Mouse (Mus musculus) limb, embryonic 12.5 days (tissue): Measurements from ENCODE around the gene Mgst3. TPM values are rescaled to one million over a fixed set of nuclear protein-coding genes. Genes with fewer than 3 reads are reported as not detected.

Experiments used
- ATAC-seq: fragments of 200-750 bp; cut with Nextera tagmentation; 2 replicates; pipeline ENCODE4 v1.8.0; 2017; ENCODE audit warnings: low read depth, moderate TSS enrichment; ENCODE audit not compliant: insufficient number of reproducible peaks, insufficient read depth, low FRiP score, low TSS enrichment
- H3K27ac ChIP-seq: fragments of 300-500 bp; sonication (generic); 2 replicates; pipeline ENCODE4 v1.5.1; 2016; ENCODE audit warnings: mild to moderate bottlenecking, moderate library complexity
- H3K27me3 ChIP-seq: fragments of 300-500 bp; sonication (generic); 2 replicates; pipeline ENCODE4 v1.6.1; 2016; ENCODE audit warnings: mild to moderate bottlenecking, moderate library complexity
- H3K36me3 ChIP-seq: fragments of 300-500 bp; sonication (generic); 2 replicates; pipeline ENCODE4 v1.6.1; 2016; ENCODE audit warnings: mild to moderate bottlenecking, moderate library complexity
- H3K4me1 ChIP-seq: fragments of 300-500 bp; sonication (generic); replicated peaks from 2 replicates; pipeline ENCODE4 v1.6.1; 2016
- H3K4me2 ChIP-seq: fragments of 300-500 bp; sonication (generic); 2 replicates; pipeline ENCODE4 v1.6.1; 2016; ENCODE audit warnings: mild to moderate bottlenecking, moderate library complexity
- H3K4me3 ChIP-seq: fragments of 300-500 bp; sonication (generic); replicated peaks from 2 replicates; pipeline ENCODE4 v1.5.1; 2016; ENCODE audit warnings: mild to moderate bottlenecking
- H3K9ac ChIP-seq: fragments of 300-500 bp; sonication (generic); replicated peaks from 2 replicates; pipeline ENCODE4 v1.6.1; 2016; ENCODE audit warnings: mild to moderate bottlenecking, moderate library complexity
- H3K9me3 ChIP-seq: fragments of 300-500 bp; sonication (generic); 2 replicates; pipeline ENCODE4 v1.6.1; 2016; ENCODE audit warnings: mild to moderate bottlenecking, moderate library complexity
- WGBS: fragments of 180-500 bp; shearing (Covaris S2); methylation state at CpG from one replicate; pipeline ENCODE4 v1.1.7; 2016; 5-methylcytosine and 5-hydroxymethylcytosine counted together
- polyA plus RNA-seq: library from polyadenylated mRNA; unstranded; fragments of >200 nt; fragmentation: Nextera tagmentation; extraction: Ambion mirVana; gene quantifications from 2 replicates; pipeline ENCODE4 v1.2.1, GENCODE M21; 2016

The Mgst3 gene
- polyA plus RNA-seq, 1 experiment from 2014 or later = 35.5 TPM

DNA sequence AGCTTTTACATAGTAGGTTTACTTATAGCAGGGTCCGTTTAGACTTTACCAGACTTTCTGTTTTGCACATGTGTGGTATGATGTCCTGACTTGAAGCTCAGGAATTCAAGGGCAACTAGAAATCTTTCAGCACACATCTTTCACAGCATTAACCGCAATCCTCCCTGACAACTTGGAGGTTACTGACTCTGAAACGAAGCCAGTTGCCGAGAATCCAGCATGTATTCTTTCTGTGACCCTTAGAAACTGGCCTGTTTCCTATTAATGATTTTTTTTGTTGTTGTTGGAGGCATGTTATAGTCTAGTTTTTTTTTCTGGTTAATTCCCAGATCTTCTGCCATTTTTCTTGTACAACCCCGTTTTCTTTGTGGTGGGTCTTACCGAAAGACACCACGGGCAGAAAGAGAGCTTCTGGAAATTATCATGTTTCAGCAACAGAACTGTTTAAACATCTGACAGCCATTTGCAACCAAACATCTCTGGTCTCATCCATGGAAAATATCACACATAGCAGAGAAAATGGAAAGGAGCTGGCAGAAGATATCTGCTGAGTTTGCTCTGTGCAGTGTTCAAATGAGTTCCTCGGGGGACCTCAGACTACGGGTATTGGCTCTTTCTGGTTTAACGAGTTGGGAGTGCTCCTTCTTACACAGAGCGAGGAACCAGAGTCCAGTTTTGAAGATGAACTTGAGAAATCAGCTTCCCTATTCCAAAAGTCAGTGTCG, 18.5 kb upstream of the Mgst3 start:
- Histone ChIP-seq H3K27me3 (peaks cover 28% of the 10 kb centered on the region), H3K4me1 (no peaks in the 10 kb centered on the region), H3K4me3 (no peak overlapping the region), H3K4me2 (no peak overlapping the region), H3K9me3 (no peaks in the 10 kb centered on the region), H3K27ac (no peak overlapping the region), H3K9ac (no peak overlapping the region), H3K36me3 (no peaks in the 10 kb centered on the region)
- 64% methylated on average over 12 of the region's 12 CpGs for WGBS
- no peak for ATAC-seq

DNA sequence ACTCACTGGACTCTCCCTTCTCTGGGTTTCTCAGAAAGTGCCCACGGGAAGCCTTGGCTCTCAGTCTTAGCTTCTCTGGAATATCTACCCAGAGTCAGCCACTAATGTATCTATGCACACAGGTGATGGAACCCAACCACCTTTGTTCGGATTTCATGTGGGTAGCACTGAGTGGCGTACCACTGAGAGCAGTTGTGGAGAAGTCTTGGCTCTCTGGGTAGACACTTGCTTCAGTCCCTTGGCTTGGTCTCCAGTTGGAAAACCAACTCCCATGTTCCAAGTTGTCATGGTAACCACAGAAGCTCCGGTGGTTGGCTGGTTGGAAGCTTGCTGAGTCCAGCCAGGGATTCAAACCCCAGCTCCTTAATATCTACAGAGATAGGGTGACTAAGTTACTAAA, 16.0 kb upstream of the Mgst3 start:
- no peaks in the 10 kb centered on the region for H3K9me3 ChIP-seq
- no peaks in the 10 kb centered on the region for H3K4me1 ChIP-seq
- no peak overlapping the region for H3K4me3 ChIP-seq
- no peak overlapping the region for H3K9ac ChIP-seq
- no peaks in the 10 kb centered on the region for H3K36me3 ChIP-seq
- no peak overlapping the region for H3K27ac ChIP-seq
- no peak overlapping the region for H3K4me2 ChIP-seq
- H3K27me3 ChIP-seq = peaks cover 42% of the 10 kb centered on the region
- ATAC-seq = no peak
- 76% methylated on average over 4 of the region's 4 CpGs for WGBS

DNA sequence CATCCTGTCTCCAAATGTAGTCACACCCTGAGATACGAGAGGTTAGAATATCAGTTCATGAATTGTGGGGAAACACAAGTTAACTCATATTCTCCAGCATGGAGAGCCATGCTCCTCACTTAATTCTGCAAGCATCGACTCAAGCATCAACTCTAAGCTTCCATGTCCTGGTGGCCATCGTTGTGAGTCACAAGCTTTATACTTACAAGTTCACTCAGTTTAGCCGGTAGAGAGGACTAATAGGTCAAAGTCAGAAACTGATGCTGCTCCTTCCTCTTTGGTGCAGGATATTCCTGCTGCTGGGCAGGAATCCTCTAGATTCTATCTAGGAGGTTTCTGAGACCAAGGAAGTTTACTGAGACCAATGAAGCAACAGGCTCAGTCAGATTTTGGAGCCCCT, 11.6 kb upstream of the Mgst3 start:
- Histone ChIP-seq H3K4me3 (no peak overlapping the region), H3K36me3 (no peaks in the 10 kb centered on the region), H3K27ac (no peak overlapping the region), H3K9ac (no peak overlapping the region), H3K9me3 (no peaks in the 10 kb centered on the region), H3K4me1 (no peaks in the 10 kb centered on the region), H3K27me3 (peaks cover 25% of the 10 kb centered on the region), H3K4me2 (no peak overlapping the region)
- ATAC-seq = no peak
- 86% methylated on average over 4 of the region's 4 CpGs for WGBS

DNA sequence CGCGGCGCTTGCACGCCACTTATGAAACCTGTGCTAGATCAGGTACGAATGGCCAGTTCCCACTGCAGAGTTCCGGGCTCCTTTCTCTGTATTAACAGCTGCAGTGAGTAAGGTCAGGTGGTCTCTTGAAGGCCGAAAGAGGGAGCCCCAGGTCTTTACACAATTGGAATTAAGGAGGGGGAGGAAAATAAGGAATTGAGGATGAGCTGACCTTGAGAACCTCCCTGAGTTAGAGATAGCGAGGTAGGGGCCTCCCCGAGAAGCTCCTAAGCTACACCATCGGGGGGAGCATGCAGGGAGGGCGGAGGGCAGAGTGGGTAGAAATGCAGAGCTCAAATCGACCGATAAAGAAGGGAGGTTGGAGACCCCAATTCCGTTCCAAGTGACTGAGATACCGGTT, 360 bp downstream of the Mgst3 start:
- peak; percentile 39; the same call in 1 of the 2 replicates for ATAC-seq

DNA sequence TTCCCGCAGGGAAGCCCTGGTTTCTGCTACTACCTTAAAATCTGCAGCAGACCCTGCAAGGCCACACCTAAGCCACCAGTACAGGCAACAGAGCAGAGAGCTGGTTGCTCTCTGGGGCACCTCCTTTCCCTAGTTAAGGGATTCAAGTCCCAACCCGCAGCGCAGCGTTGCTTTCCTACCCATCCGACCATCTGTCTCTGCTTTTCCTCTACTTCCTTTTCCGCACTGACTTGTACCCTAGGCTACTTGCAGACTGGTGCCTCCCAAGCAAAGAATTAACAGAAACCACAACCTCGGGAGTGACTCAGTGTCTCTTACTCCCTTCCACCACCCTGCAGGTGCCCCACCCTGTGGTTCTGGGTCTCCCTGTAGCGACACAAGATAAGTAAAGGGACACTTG, 954 bp downstream of the Mgst3 start:
- peak overlapping the region; percentile 90 for H3K4me2 ChIP-seq
- no peak for ATAC-seq
- peak overlapping the region; percentile 64 for H3K4me3 ChIP-seq
- H3K27me3 ChIP-seq = peaks cover 27% of the 10 kb centered on the region
- H3K36me3 ChIP-seq = no peaks in the 10 kb centered on the region
- H3K4me1 ChIP-seq = peaks cover 7% of the 10 kb centered on the region; the same call in 1 of the 2 replicates
- no peak overlapping the region for H3K9ac ChIP-seq
- no peak overlapping the region for H3K27ac ChIP-seq
- WGBS = 14% methylated on average over 8 of the region's 8 CpGs
- no peaks in the 10 kb centered on the region for H3K9me3 ChIP-seq

More for the DNA sequence above, 360 bp downstream of the Mgst3 start:
- 1% methylated on average over 15 of the region's 15 CpGs for WGBS
- H3K27ac ChIP-seq = peak overlapping the region; percentile 93; the same call in 1 of the 2 replicates
- peak overlapping the region; percentile 40; the same call in 1 of the 2 replicates for H3K9ac ChIP-seq
- peaks cover 7% of the 10 kb centered on the region; the same call in 1 of the 2 replicates for H3K4me1 ChIP-seq
- H3K4me3 ChIP-seq = peak overlapping the region; percentile 64
- H3K9me3 ChIP-seq = no peaks in the 10 kb centered on the region
- H3K36me3 ChIP-seq = no peaks in the 10 kb centered on the region
- H3K4me2 ChIP-seq = peak overlapping the region; percentile 90
- peaks cover 24% of the 10 kb centered on the region for H3K27me3 ChIP-seq

DNA sequence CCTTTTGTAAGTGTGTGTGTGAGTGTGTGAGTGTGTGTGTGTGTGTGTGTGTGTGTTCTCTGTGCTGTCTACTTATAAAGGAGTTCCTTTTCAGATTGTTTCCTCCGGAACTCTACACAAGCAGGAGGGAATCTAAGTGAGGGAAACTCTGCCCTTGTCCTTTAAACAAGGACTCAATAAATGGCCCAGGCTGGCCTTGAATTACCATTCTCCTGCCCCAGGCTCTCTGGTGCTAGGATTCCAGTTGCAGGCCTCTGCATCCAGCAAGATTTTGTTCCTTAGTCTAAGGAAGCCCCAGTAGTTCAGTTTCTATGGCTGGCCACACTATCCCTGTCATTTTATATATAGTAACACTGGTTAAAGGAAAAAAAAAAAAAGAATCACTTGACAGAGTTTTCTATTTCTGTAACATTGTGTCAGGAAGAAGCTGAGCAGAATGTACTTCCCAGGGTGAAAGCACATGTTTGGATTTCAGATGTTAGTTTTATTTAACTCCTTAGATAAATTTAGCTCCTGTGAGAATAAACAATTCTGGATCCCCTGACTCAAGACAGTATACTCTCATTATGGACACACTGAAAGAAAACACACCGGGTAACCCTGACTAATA, 1.5 kb downstream of the Mgst3 start:
- Histone ChIP-seq H3K4me3 (peak overlapping the region; percentile 64; the same call in 1 of the 2 replicates), H3K9me3 (no peaks in the 10 kb centered on the region), H3K9ac (no peak overlapping the region), H3K4me1 (peaks cover 7% of the 10 kb centered on the region; the same call in 1 of the 2 replicates), H3K4me2 (peak overlapping the region; percentile 90), H3K27ac (no peak overlapping the region), H3K36me3 (no peaks in the 10 kb centered on the region), H3K27me3 (peaks cover 27% of the 10 kb centered on the region)
- WGBS = 50% methylated on average over 2 of the region's 2 CpGs
- no peak for ATAC-seq

DNA sequence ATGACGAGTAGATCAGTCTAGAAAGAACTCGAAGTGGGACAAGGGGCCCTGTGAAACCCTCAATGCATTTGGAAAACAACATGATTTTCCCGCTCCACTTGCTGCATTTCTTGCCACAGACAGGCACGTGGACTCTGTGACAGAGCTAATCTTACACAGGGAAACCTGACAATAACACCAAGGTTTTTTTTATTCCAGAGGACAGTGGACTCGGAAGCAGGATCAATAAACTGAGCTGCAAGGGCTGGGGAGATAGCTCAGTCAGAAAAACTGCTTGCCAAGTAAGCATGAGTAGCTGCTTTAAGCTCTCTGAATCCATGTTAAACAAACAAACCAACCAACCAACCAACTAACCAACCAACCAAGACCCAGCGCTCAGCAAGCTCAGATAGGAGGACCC, 2.4 kb downstream of the Mgst3 start:
- H3K27ac ChIP-seq = no peak overlapping the region
- H3K36me3 ChIP-seq = no peaks in the 10 kb centered on the region
- no peak overlapping the region for H3K9ac ChIP-seq
- no peak for ATAC-seq
- no peak overlapping the region for H3K4me3 ChIP-seq
- WGBS = 74% methylated on average over 6 of the region's 6 CpGs
- H3K27me3 ChIP-seq = peaks cover 21% of the 10 kb centered on the region
- H3K4me1 ChIP-seq = peaks cover 7% of the 10 kb centered on the region; the same call in 1 of the 2 replicates
- no peak overlapping the region for H3K4me2 ChIP-seq
- no peaks in the 10 kb centered on the region for H3K9me3 ChIP-seq

DNA sequence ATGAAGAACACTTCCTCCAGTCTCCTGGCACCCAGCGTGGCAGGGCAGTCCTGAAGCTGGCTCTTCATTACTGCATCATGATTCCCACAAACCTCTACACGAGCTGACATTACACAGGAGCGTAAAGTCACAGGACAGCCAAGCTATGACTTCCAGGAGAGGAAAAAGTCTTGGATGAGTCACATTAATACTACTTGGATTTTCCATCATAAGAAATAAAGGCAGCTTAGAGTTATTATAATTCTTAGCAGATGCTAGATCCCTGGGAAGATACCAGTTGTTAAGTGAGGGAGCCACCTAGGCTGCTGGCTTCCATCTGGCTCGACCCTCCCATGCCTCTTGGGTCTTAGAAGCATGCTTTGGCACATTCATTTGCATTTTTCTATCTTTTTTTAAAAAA, 3.3 kb downstream of the Mgst3 start:
- H3K4me1 ChIP-seq = peaks cover 7% of the 10 kb centered on the region; the same call in 1 of the 2 replicates
- no peak overlapping the region for H3K4me3 ChIP-seq
- no peaks in the 10 kb centered on the region for H3K36me3 ChIP-seq
- H3K9me3 ChIP-seq = no peaks in the 10 kb centered on the region
- no peak overlapping the region for H3K27ac ChIP-seq
- H3K4me2 ChIP-seq = no peak overlapping the region
- peaks cover 21% of the 10 kb centered on the region for H3K27me3 ChIP-seq
- WGBS = 69% methylated on average over 4 of the region's 4 CpGs
- ATAC-seq = no peak
- H3K9ac ChIP-seq = no peak overlapping the region

DNA sequence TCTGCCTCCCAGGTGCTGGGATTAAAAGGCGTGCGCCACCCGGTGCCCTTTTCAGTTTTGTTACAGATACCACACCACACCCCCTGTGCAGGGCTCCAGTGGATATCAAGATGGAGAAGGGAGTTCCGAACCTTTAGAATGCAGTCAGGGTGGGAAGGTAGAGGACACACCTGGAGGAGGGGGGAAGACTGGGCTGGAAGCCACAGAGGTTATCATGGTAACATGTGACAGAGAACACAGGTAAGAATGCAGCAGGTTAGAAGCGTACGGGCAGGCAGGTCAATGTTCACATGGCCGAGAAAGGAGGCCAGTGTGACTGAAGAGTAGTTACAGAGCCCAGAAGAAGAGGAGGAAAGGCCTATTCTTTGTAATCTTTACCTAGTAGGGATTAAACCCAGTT, 4.1 kb downstream of the Mgst3 start:
- 93% methylated on average over 7 of the region's 7 CpGs for WGBS
- H3K9me3 ChIP-seq = no peaks in the 10 kb centered on the region
- no peak overlapping the region for H3K27ac ChIP-seq
- no peak for ATAC-seq
- no peak overlapping the region for H3K4me2 ChIP-seq
- H3K27me3 ChIP-seq = peaks cover 21% of the 10 kb centered on the region
- no peak overlapping the region for H3K4me3 ChIP-seq
- H3K9ac ChIP-seq = no peak overlapping the region
- no peaks in the 10 kb centered on the region for H3K36me3 ChIP-seq
- H3K4me1 ChIP-seq = peaks cover 7% of the 10 kb centered on the region; the same call in 1 of the 2 replicates

DNA sequence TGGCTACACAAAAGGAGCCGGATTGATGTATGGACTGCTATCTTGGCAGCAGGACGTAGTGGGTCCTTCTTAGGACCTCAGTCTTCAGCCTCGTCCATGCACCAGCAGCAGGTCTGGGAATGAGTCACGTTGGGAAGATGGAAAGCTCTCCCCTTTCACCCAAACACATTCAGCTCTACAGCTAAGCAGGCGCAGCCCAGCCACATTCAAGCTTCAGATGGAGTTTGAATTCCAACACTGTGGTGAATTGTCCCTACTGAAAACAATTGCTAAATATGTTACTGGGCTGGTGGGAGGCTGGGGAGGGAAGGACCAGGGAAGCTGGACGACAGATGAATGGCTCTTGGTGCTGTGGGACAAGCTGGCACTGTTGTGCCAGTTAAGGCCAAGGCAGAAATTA, 5.1 kb downstream of the Mgst3 start:
- no peak overlapping the region for H3K9ac ChIP-seq
- H3K27me3 ChIP-seq = peaks cover 21% of the 10 kb centered on the region
- no peak overlapping the region for H3K4me2 ChIP-seq
- H3K9me3 ChIP-seq = no peaks in the 10 kb centered on the region
- 78% methylated on average over 6 of the region's 6 CpGs for WGBS
- H3K4me1 ChIP-seq = peaks cover 7% of the 10 kb centered on the region; the same call in 1 of the 2 replicates
- no peak overlapping the region for H3K27ac ChIP-seq
- no peak overlapping the region for H3K4me3 ChIP-seq
- ATAC-seq = no peak
- no peaks in the 10 kb centered on the region for H3K36me3 ChIP-seq

DNA sequence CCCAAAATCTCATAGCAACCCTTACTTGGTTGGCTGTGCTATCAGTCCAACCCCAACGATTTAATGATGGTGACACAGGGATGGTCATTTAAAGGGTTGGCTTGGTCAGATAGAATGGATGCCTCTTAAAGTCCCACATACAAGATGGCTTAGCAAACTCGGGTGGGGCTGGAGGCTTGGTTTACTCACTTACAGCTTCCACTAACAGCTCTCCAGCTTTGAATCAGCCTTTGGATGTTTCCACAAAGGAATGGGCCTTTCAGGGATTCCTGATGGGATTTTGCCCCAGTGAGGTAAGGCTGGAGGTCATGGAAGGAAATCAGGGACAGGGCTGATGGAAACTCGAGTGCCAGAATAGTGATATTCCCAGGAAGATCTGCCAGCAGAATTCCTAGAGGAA, 5.8 kb downstream of the Mgst3 start:
- H3K9me3 ChIP-seq = no peaks in the 10 kb centered on the region
- H3K27ac ChIP-seq = no peak overlapping the region
- H3K9ac ChIP-seq = no peak overlapping the region
- ATAC-seq = no peak
- no peaks in the 10 kb centered on the region for H3K36me3 ChIP-seq
- peaks cover 17% of the 10 kb centered on the region for H3K27me3 ChIP-seq
- no peak overlapping the region for H3K4me3 ChIP-seq
- no peak overlapping the region for H3K4me2 ChIP-seq
- WGBS = 74% methylated on average over 3 of the region's 3 CpGs
- peaks cover 3% of the 10 kb centered on the region; the same call in 1 of the 2 replicates for H3K4me1 ChIP-seq
